Mouse (Mus musculus): ENCODE measurements around the gene Prr12. TPM values are rescaled to one million over a fixed set of nuclear protein-coding genes. Genes with fewer than 3 reads are reported as not detected.

The Prr12 gene
- total and polyA plus RNA-seq, 3 experiments = 2.0 to 91.6 (median 42.4) TPM

- Histone ChIP-seq H3K4me3 (ENCODE audit: low read depth, low read length) (peak overlapping the region; percentile 73), H3K4me1 (ENCODE audit: insufficient read depth, low read depth, low read length) (peaks cover 55% of the 10 kb centered on the region), H3K36me3 (replicated peaks) (peaks cover 50% of the 10 kb centered on the region), H3K9me3 (replicated peaks) (no peaks in the 10 kb centered on the region), H3K27me3 (ENCODE audit: insufficient read depth, low read length) (no peaks in the 10 kb centered on the region)
- DNase-seq (ENCODE audit: low spot score) = peak; percentile 46
- no peak for ATAC-seq (ENCODE audit: extremely low read depth, insufficient number of reproducible peaks, low FRiP score, poor library complexity, severe bottlenecking)
- TF ChIP-seq TAL1 (conservative IDR thresholded peaks at IDR 0.05; ENCODE audit: low read depth, low read length) (no peak), CTCF (IDR thresholded peaks at IDR 0.05; ENCODE audit: low read depth, low read length) (no peak), GATA1 (IDR thresholded peaks at IDR 0.05; ENCODE audit: borderline replicate concordance, low read length) (no peak), POLR2AphosphoS5 (IDR thresholded peaks at IDR 0.05; ENCODE audit: insufficient replicate concordance, low read depth, low read length) (no peak), GATA2 (IDR thresholded peaks at IDR 0.05; ENCODE audit: borderline replicate concordance, low read depth, low read length) (no peak)
These were observed 8.9 kb upstream of the Prr12 start for GRCm38 (mm10) chr7:45061532-45062075.

- ATAC-seq (ENCODE audit: extremely low read depth, insufficient number of reproducible peaks, low FRiP score, poor library complexity, severe bottlenecking) (no peak), DNase-seq (ENCODE audit: low spot score) (no peak)
- Histone ChIP-seq H3K27me3 (ENCODE audit: insufficient read depth, low read length) (no peaks in the 10 kb centered on the region), H3K4me1 (ENCODE audit: insufficient read depth, low read depth, low read length) (peaks cover 51% of the 10 kb centered on the region), H3K9me3 (replicated peaks) (no peaks in the 10 kb centered on the region), H3K36me3 (replicated peaks) (peaks cover 41% of the 10 kb centered on the region), H3K4me3 (ENCODE audit: low read depth, low read length) (no peak overlapping the region; the same call in 1 of the 2 replicates)
- TF ChIP-seq GATA1 (IDR thresholded peaks at IDR 0.05; ENCODE audit: borderline replicate concordance, low read length) = no peak
- no peak for TF ChIP-seq POLR2AphosphoS5 (IDR thresholded peaks at IDR 0.05; ENCODE audit: insufficient replicate concordance, low read depth, low read length)
- TF ChIP-seq CTCF (IDR thresholded peaks at IDR 0.05; ENCODE audit: low read depth, low read length) = no peak
- TF ChIP-seq GATA2 (IDR thresholded peaks at IDR 0.05; ENCODE audit: borderline replicate concordance, low read depth, low read length) = no peak
- TF ChIP-seq TAL1 (conservative IDR thresholded peaks at IDR 0.05; ENCODE audit: low read depth, low read length) = no peak
These were observed 8.0 kb upstream of the Prr12 start for GRCm38 (mm10) chr7:45060632-45061122.

- TF ChIP-seq CTCF (IDR thresholded peaks at IDR 0.05; ENCODE audit: low read depth, low read length) = no peak
- TF ChIP-seq GATA1 (IDR thresholded peaks at IDR 0.05; ENCODE audit: borderline replicate concordance, low read length) = no peak
- TF ChIP-seq TAL1 (conservative IDR thresholded peaks at IDR 0.05; ENCODE audit: low read depth, low read length) = no peak
- TF ChIP-seq GATA2 (IDR thresholded peaks at IDR 0.05; ENCODE audit: borderline replicate concordance, low read depth, low read length) = no peak
- no peak for TF ChIP-seq POLR2AphosphoS5 (IDR thresholded peaks at IDR 0.05; ENCODE audit: insufficient replicate concordance, low read depth, low read length)
- Histone ChIP-seq H3K4me1 (ENCODE audit: insufficient read depth, low read depth, low read length) (peaks cover 45% of the 10 kb centered on the region), H3K27me3 (ENCODE audit: insufficient read depth, low read length) (no peaks in the 10 kb centered on the region), H3K36me3 (replicated peaks) (peaks cover 25% of the 10 kb centered on the region), H3K4me3 (ENCODE audit: low read depth, low read length) (no peak overlapping the region), H3K9me3 (replicated peaks) (no peaks in the 10 kb centered on the region)
- ATAC-seq (ENCODE audit: extremely low read depth, insufficient number of reproducible peaks, low FRiP score, poor library complexity, severe bottlenecking) (no peak), DNase-seq (ENCODE audit: low spot score) (no peak)
These were observed 6.2 kb upstream of the Prr12 start for GRCm38 (mm10) chr7:45058607-45059571.

GRCm38 (mm10) chr7:45056972-45057348 is 4.3 kb upstream of the Prr12 start:
- TF ChIP-seq GATA2 (IDR thresholded peaks at IDR 0.05; ENCODE audit: borderline replicate concordance, low read depth, low read length) = no peak
- Histone ChIP-seq H3K9me3 (replicated peaks) (no peaks in the 10 kb centered on the region), H3K27me3 (ENCODE audit: insufficient read depth, low read length) (no peaks in the 10 kb centered on the region), H3K4me3 (ENCODE audit: low read depth, low read length) (no peak overlapping the region), H3K4me1 (ENCODE audit: insufficient read depth, low read depth, low read length) (peaks cover 47% of the 10 kb centered on the region), H3K36me3 (replicated peaks) (peaks cover 24% of the 10 kb centered on the region)
- ATAC-seq (ENCODE audit: extremely low read depth, insufficient number of reproducible peaks, low FRiP score, poor library complexity, severe bottlenecking) = no peak
- DNase-seq (ENCODE audit: low spot score) = no peak

- TF ChIP-seq CTCF (IDR thresholded peaks at IDR 0.05; ENCODE audit: low read depth, low read length) = no peak
- no peak for TF ChIP-seq POLR2AphosphoS5 (IDR thresholded peaks at IDR 0.05; ENCODE audit: insufficient replicate concordance, low read depth, low read length)
- Histone ChIP-seq H3K27me3 (ENCODE audit: insufficient read depth, low read length) (no peaks in the 10 kb centered on the region), H3K9me3 (replicated peaks) (no peaks in the 10 kb centered on the region), H3K4me3 (ENCODE audit: low read depth, low read length) (no peak overlapping the region), H3K36me3 (replicated peaks) (peaks cover 27% of the 10 kb centered on the region), H3K4me1 (ENCODE audit: insufficient read depth, low read depth, low read length) (peaks cover 48% of the 10 kb centered on the region)
- no peak for ATAC-seq (ENCODE audit: extremely low read depth, insufficient number of reproducible peaks, low FRiP score, poor library complexity, severe bottlenecking)
- DNase-seq (ENCODE audit: low spot score) = no peak
These were observed 3.8 kb upstream of the Prr12 start for GRCm38 (mm10) chr7:45056329-45056971.

GRCm38 (mm10) chr7:45053931-45054510 is 1.3 kb upstream of the Prr12 start:
- peaks cover 46% of the 10 kb centered on the region for H3K4me1 ChIP-seq (ENCODE audit: insufficient read depth, low read depth, low read length)
- DNase-seq (ENCODE audit: low spot score) = peak; percentile 97
- peak overlapping the region; percentile 76 for H3K4me3 ChIP-seq (ENCODE audit: low read depth, low read length)
- peak; percentile 96 for ATAC-seq (ENCODE audit: extremely low read depth, insufficient number of reproducible peaks, low FRiP score, poor library complexity, severe bottlenecking)
- peaks cover 35% of the 10 kb centered on the region for H3K36me3 ChIP-seq (replicated peaks)
- no peaks in the 10 kb centered on the region for H3K27me3 ChIP-seq (ENCODE audit: insufficient read depth, low read length)
- TF ChIP-seq GATA2 (IDR thresholded peaks at IDR 0.05; ENCODE audit: borderline replicate concordance, low read depth, low read length) (no peak), TAL1 (conservative IDR thresholded peaks at IDR 0.05; ENCODE audit: low read depth, low read length) (no peak), POLR2AphosphoS5 (IDR thresholded peaks at IDR 0.05; ENCODE audit: insufficient replicate concordance, low read depth, low read length) (no peak)
- no peaks in the 10 kb centered on the region for H3K9me3 ChIP-seq (replicated peaks)
